Mouse (Mus musculus) heart, adult 2 months (tissue): ENCODE results near the gene Ptch2.

ENCODE experiments used
- CTCF ChIP-seq: fragments of 200-600 bp; IDR thresholded peaks from 2 replicates; pipeline ENCODE4 v1.8.1; 2022; ENCODE audit warnings: antibody characterized with exemption, mild to moderate bottlenecking, moderate library complexity
- EP300 ChIP-seq: fragments of 200-500 bp; IDR thresholded peaks from 2 replicates; pipeline ENCODE4 v1.6.1; 2011; ENCODE audit warnings: low read depth, low read length, control low read depth; ENCODE audit not compliant: insufficient read depth
- POLR2A ChIP-seq: fragments of 200-500 bp; IDR thresholded peaks from 2 replicates; pipeline ENCODE4 v1.6.1; 2011; ENCODE audit warnings: mild to moderate bottlenecking, low read depth, low read length, control low read depth; ENCODE audit not compliant: insufficient read depth

GRCm38 (mm10) chr4:117151416-117151815 lies 55.5 kb downstream of the Ptch2 start:
- TF ChIP-seq POLR2A, result no peak
- no peak for TF ChIP-seq CTCF
- no peak for TF ChIP-seq EP300
